Mouse (Mus musculus): ENCODE measurements around the gene Tmem147. TPM values are rescaled to one million over a fixed set of nuclear protein-coding genes. Genes with fewer than 3 reads are reported as not detected.

Gene Tmem147
- 161 and 204 TPM in 2 replicates for polyA plus RNA-seq (2012; rRNA removed)

DNA sequence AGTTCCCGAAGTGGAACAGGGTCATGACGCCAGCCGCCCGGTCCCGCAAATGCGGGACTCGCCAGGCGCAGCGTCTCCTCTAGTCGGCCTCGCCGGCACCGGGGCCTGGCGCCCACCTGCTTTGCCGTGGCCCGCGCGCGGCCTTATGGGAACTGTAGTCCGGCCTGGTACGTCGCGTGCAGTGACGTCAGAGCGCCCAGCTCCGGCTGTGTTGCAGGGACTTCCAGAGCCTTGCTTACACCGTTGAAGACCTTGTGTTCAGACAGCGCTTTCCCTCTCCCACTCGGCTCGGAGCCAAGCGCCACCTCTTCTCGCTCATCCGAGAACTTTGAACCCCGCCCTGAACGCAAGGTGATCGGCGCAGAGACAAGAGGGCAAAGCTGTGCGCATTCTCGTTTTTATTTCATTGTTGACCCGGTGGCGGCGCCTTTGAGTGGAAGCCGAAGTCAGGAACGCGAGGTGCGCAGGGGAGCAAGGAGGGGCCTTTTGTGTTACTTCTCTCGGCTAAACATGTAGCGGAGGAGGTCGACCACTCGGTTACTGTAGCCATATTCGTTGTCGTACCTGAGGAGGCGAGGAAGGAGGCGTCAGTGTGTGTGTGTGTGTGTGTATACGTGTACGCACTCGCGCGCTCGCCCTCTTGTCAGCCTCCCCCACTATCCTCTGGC, at the start of gene Tmem147:
Gene Tmem147, minus strand, starts transcription at position 145 of the 668 bp plus-strand sequence.
- Histone ChIP-seq H3K4me1 (replicated peaks; ENCODE audit: control insufficient read depth, insufficient read depth, low read length) (peaks cover 16% of the 10 kb centered on the region), H3K27ac (ENCODE audit: control insufficient read depth, insufficient read depth, low read length) (peak within 1 kb of the TSS; percentile 86), H3K36me3 (ENCODE audit: control insufficient read depth, insufficient read depth, low read length) (no peaks in the 10 kb centered on the region), H3K27me3 (ENCODE audit: control insufficient read depth, insufficient read depth, low read length) (no peaks in the 10 kb centered on the region), H3K4me3 (ENCODE audit: control insufficient read depth, insufficient read depth, low read length) (peak within 1 kb of the TSS; percentile 79)
- DNase-seq: peak; percentile 97
- TF ChIP-seq POLR2A (IDR thresholded peaks at IDR 0.05; ENCODE audit: control insufficient read depth, extremely low read depth, insufficient read depth, low read length, poor library complexity) (peak; percentile 82), CTCF (IDR thresholded peaks at IDR 0.05; ENCODE audit: borderline replicate concordance, control insufficient read depth, extremely low read depth, insufficient read depth, low read length, poor library complexity) (no peak)
- under 1% methylated on average over 60 of the region's 60 CpGs for WGBS

DNA sequence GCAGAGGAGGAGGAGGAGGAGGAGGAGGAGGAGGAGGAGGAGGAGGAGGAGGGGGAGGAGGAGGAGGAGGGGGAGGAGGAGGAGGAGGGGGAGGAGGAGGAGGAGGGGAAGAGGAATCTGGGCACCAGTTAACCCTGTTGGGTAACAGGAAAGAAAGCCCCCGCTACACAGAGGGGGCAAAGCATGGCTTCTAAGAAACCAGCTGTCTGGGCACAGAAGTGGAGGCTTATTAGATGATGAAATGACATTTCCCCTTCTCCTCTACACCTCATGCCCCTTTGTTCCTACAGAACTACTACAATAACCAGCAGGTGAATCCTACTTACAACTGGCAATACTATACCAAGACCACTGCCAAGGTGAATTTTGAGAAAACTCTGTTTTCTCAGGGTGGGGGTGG, 48.6 kb upstream of the Tmem147 start:
- WGBS: 20% methylated on average over 1 of the region's 1 CpGs
- H3K27me3 ChIP-seq (ENCODE audit: control insufficient read depth, insufficient read depth, low read length): no peaks in the 10 kb centered on the region
- no peak overlapping the region for H3K4me3 ChIP-seq (ENCODE audit: control insufficient read depth, insufficient read depth, low read length)
- H3K4me1 ChIP-seq (replicated peaks; ENCODE audit: control insufficient read depth, insufficient read depth, low read length): no peaks in the 10 kb centered on the region
- TF ChIP-seq POLR2A (IDR thresholded peaks at IDR 0.05; ENCODE audit: control insufficient read depth, extremely low read depth, insufficient read depth, low read length, poor library complexity) (no peak), CTCF (IDR thresholded peaks at IDR 0.05; ENCODE audit: borderline replicate concordance, control insufficient read depth, extremely low read depth, insufficient read depth, low read length, poor library complexity) (no peak)
- H3K36me3 ChIP-seq (ENCODE audit: control insufficient read depth, insufficient read depth, low read length): no peaks in the 10 kb centered on the region
- DNase-seq: no peak
- no peak overlapping the region for H3K27ac ChIP-seq (ENCODE audit: control insufficient read depth, insufficient read depth, low read length)

DNA sequence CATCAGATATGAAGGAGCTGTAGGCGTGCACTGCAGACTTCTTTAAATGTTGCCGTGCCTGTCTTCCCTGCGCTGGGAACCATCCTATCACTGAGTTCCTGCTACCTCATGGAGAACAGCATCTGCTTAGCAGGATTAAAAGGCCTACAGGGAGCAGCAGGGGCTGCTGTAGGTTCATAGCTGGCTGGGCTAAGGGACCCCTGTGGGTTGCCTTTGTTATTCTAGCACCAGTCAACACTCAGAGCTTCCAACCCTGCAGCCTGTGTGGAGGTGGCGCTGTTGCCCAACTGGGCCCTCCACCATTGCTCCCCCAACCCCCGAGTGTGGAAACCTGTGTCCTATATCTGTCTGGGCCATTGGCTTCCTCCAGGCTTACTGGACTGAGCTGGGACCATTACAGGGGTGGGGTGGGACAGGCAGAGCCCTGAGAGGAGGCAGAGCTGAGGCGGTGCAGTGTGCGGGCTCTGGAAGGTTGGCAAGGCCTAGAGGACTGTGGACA, 47.8 kb upstream of the Tmem147 start:
- no peak for TF ChIP-seq POLR2A (IDR thresholded peaks at IDR 0.05; ENCODE audit: control insufficient read depth, extremely low read depth, insufficient read depth, low read length, poor library complexity)
- no peak for DNase-seq
- Histone ChIP-seq H3K27me3 (ENCODE audit: control insufficient read depth, insufficient read depth, low read length) (no peaks in the 10 kb centered on the region), H3K4me3 (ENCODE audit: control insufficient read depth, insufficient read depth, low read length) (no peak overlapping the region), H3K27ac (ENCODE audit: control insufficient read depth, insufficient read depth, low read length) (no peak overlapping the region), H3K4me1 (replicated peaks; ENCODE audit: control insufficient read depth, insufficient read depth, low read length) (no peaks in the 10 kb centered on the region), H3K36me3 (ENCODE audit: control insufficient read depth, insufficient read depth, low read length) (no peaks in the 10 kb centered on the region)
- WGBS: 90% methylated on average over 7 of the region's 7 CpGs

DNA sequence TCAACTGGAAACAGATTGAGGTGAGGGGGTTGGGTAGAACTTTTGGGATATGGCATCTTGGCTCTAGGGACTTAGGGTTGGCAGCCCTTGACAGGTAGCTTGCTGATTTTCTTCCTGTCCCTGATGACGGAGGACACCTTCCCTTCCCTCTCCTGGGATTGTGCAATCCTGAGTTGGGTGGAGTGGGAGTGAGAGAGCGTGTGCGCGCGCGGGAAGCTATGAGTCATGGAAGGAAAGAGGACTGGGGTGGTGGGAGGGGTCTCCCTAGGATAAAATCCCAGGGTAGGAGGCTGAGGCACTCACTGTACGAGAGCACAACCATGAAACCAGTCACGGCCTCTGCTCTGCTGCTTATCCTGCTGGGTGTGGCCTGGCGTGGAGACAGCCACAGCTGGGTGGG, 46.8 kb upstream of the Tmem147 start:
- 96% methylated on average over 9 of the region's 9 CpGs for WGBS
- no peak overlapping the region for H3K27ac ChIP-seq (ENCODE audit: control insufficient read depth, insufficient read depth, low read length)
- no peak for TF ChIP-seq POLR2A (IDR thresholded peaks at IDR 0.05; ENCODE audit: control insufficient read depth, extremely low read depth, insufficient read depth, low read length, poor library complexity)
- TF ChIP-seq CTCF (IDR thresholded peaks at IDR 0.05; ENCODE audit: borderline replicate concordance, control insufficient read depth, extremely low read depth, insufficient read depth, low read length, poor library complexity): no peak
- H3K4me3 ChIP-seq (ENCODE audit: control insufficient read depth, insufficient read depth, low read length): no peak overlapping the region
- no peaks in the 10 kb centered on the region for H3K27me3 ChIP-seq (ENCODE audit: control insufficient read depth, insufficient read depth, low read length)
- H3K4me1 ChIP-seq (replicated peaks; ENCODE audit: control insufficient read depth, insufficient read depth, low read length): no peaks in the 10 kb centered on the region
- DNase-seq: no peak
- H3K36me3 ChIP-seq (ENCODE audit: control insufficient read depth, insufficient read depth, low read length): no peaks in the 10 kb centered on the region

DNA sequence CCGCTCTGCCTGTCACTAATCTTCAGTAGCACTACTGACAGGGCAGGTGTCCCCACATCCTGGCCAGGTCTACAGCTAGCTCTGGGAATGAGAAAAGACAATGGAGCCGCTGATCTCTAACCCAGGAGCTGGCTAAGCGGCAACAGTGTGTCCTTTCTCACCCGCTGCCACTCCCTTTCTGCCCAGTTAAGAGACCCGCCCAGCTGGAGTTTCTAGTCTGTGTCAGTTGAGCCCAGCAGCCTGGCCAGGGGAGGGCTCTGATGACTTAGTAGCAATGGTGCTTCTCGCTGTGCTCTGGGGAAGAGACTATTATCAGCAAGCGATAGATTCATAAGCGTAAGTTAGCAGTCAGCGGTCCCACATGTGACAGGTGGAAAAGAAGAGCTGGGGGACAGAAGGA, 39.9 kb upstream of the Tmem147 start:
- 69% methylated on average over 9 of the region's 9 CpGs for WGBS
- TF ChIP-seq POLR2A (IDR thresholded peaks at IDR 0.05; ENCODE audit: control insufficient read depth, extremely low read depth, insufficient read depth, low read length, poor library complexity) (no peak), CTCF (IDR thresholded peaks at IDR 0.05; ENCODE audit: borderline replicate concordance, control insufficient read depth, extremely low read depth, insufficient read depth, low read length, poor library complexity) (no peak)
- Histone ChIP-seq H3K4me1 (replicated peaks; ENCODE audit: control insufficient read depth, insufficient read depth, low read length) (no peaks in the 10 kb centered on the region), H3K4me3 (ENCODE audit: control insufficient read depth, insufficient read depth, low read length) (no peak overlapping the region), H3K36me3 (ENCODE audit: control insufficient read depth, insufficient read depth, low read length) (no peaks in the 10 kb centered on the region), H3K27ac (ENCODE audit: control insufficient read depth, insufficient read depth, low read length) (no peak overlapping the region), H3K27me3 (ENCODE audit: control insufficient read depth, insufficient read depth, low read length) (no peaks in the 10 kb centered on the region)
- no peak for DNase-seq

DNA sequence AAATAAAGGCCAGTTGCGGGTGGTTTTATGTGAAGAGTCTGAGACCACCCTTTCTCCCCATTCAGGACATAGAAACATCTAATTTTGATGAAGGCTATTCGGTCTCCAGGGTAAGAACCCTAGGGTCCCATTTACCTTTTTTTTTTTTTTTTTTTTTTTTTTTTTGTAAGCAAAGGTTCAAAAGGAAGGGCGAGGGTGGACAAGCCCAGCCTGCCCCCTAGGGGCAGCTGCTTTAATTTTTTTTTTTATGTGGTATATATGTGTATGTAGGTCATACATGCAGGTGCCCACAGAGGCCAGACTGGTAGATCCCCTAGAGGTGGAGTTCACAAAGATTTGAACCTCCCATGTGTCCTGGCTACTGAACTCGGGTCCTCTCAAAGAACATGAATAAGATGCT, 37.1 kb upstream of the Tmem147 start:
- WGBS: 91% methylated on average over 4 of the region's 4 CpGs
- TF ChIP-seq CTCF (IDR thresholded peaks at IDR 0.05; ENCODE audit: borderline replicate concordance, control insufficient read depth, extremely low read depth, insufficient read depth, low read length, poor library complexity): no peak
- TF ChIP-seq POLR2A (IDR thresholded peaks at IDR 0.05; ENCODE audit: control insufficient read depth, extremely low read depth, insufficient read depth, low read length, poor library complexity): no peak
- no peaks in the 10 kb centered on the region for H3K27me3 ChIP-seq (ENCODE audit: control insufficient read depth, insufficient read depth, low read length)

DNA sequence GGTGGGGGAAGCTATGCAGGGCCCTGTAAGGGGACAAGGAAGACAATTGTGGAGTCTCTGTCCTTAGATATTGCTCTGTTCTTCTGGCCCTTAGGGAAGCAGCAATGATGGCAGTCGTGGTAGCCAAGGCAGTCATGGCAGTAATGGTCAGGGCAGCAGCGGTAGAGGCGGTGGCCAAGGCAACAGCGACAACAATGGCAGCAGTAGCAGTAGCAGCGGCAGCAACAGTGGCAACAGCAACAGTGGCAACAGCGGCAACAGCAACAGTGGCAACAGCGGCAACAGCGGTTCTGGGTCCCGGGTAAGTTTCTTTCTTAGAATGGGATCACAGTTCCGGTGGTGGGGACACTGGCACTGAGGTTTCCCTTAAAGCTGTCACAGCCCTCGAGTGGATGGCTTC, 35.8 kb upstream of the Tmem147 start:
- H3K36me3 ChIP-seq (ENCODE audit: control insufficient read depth, insufficient read depth, low read length): no peaks in the 10 kb centered on the region
- TF ChIP-seq POLR2A (IDR thresholded peaks at IDR 0.05; ENCODE audit: control insufficient read depth, extremely low read depth, insufficient read depth, low read length, poor library complexity): no peak
- no peak for TF ChIP-seq CTCF (IDR thresholded peaks at IDR 0.05; ENCODE audit: borderline replicate concordance, control insufficient read depth, extremely low read depth, insufficient read depth, low read length, poor library complexity)
- H3K4me3 ChIP-seq (ENCODE audit: control insufficient read depth, insufficient read depth, low read length): no peak overlapping the region
- WGBS: 66% methylated on average over 11 of the region's 11 CpGs
- no peaks in the 10 kb centered on the region for H3K27me3 ChIP-seq (ENCODE audit: control insufficient read depth, insufficient read depth, low read length)
- no peaks in the 10 kb centered on the region for H3K4me1 ChIP-seq (replicated peaks; ENCODE audit: control insufficient read depth, insufficient read depth, low read length)
- no peak for DNase-seq
- H3K27ac ChIP-seq (ENCODE audit: control insufficient read depth, insufficient read depth, low read length): no peak overlapping the region

More for the DNA sequence above, 37.1 kb upstream of the Tmem147 start:
- no peaks in the 10 kb centered on the region for H3K36me3 ChIP-seq (ENCODE audit: control insufficient read depth, insufficient read depth, low read length)
- no peak overlapping the region for H3K4me3 ChIP-seq (ENCODE audit: control insufficient read depth, insufficient read depth, low read length)
- H3K4me1 ChIP-seq (replicated peaks; ENCODE audit: control insufficient read depth, insufficient read depth, low read length): no peaks in the 10 kb centered on the region
- DNase-seq: no peak
- no peak overlapping the region for H3K27ac ChIP-seq (ENCODE audit: control insufficient read depth, insufficient read depth, low read length)

Measured in thymus, adult 2 months (tissue).